Mouse (Mus musculus) thymus, adult 2 months (tissue): ENCODE measurements around the gene Lhfpl2.

Experiments
- CTCF ChIP-seq: fragments of 200-500 bp; IDR thresholded peaks from 2 replicates; pipeline ENCODE4 v1.5.1; 2012; ENCODE audit warnings: mild to moderate bottlenecking, control low read depth, low read length, moderate library complexity, borderline replicate concordance; ENCODE audit not compliant: control insufficient read depth, poor library complexity, insufficient read depth; ENCODE audit errors: extremely low read depth
- POLR2A ChIP-seq: fragments of 200-500 bp; IDR thresholded peaks from 2 replicates; pipeline ENCODE4 v1.6.1; 2012; ENCODE audit warnings: mild to moderate bottlenecking, low read length, control low read depth, moderate library complexity; ENCODE audit not compliant: control insufficient read depth, poor library complexity, insufficient read depth; ENCODE audit errors: extremely low read depth

GRCm38 (mm10) chr13:94065276-94066050 is 7.9 kb downstream of the Lhfpl2 start:
- TF ChIP-seq POLR2A, result no peak
- no peak for TF ChIP-seq CTCF
